Mouse (Mus musculus): ENCODE data around the gene Zan.

DNA sequence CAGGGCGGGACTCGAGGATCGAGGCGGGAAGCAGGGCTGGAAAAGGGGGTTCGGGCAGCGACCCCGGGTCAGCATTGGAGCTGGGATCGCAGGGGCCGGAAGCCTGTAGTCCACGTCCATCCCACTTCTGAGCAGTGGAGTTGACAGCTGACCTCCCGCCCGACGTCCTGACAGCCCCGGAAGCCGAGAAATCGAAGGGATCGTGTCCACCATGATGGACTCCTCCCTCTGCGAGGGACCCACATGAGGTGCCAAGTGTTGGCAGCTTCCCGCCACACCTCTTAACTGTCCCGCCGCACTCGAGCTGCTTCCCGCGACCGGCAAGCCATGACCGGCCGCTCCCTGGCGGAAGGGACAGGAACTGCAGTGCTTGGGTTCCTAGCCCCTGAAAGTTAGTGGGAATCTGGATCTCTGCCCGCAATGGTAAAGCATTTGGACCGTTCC lies 25.8 kb upstream of the Zan start:
- TF ChIP-seq CTCF (IDR thresholded peaks at IDR 0.05; ENCODE audit: low read depth) = peak; percentile 96
- peak; percentile 50 for TF ChIP-seq EP300 (optimal IDR thresholded peaks at IDR 0.05)

Measured in stomach, postnatal 0 days (tissue).